Mouse (Mus musculus) hindbrain, postnatal 0 days (tissue): Measurements from ENCODE around the gene Arhgap31. TPM values are rescaled to one million over a fixed set of nuclear protein-coding genes. Genes with fewer than 3 reads are reported as not detected.

ENCODE experiments used
- ATAC-seq: fragments of 200-750 bp; cut with Nextera tagmentation; 2 replicates; pipeline ENCODE4 v1.8.0; 2017; ENCODE audit warnings: mild to moderate bottlenecking, moderate TSS enrichment, moderate library complexity
- DNase-seq: peaks from one replicate; pipeline ENCODE4 v3.0.0-alpha.2; 2015; ENCODE audit warnings: low spot score
- H3K27ac ChIP-seq: fragments of 300-500 bp; sonication (generic); 2 replicates; pipeline ENCODE4 v1.5.1; 2014; ENCODE audit warnings: mild to moderate bottlenecking
- H3K27me3 ChIP-seq: fragments of 300-500 bp; sonication (generic); 2 replicates; pipeline ENCODE4 v1.6.1; 2014; ENCODE audit warnings: low read length, mixed read lengths; ENCODE audit not compliant: insufficient read depth
- H3K36me3 ChIP-seq: fragments of 300-500 bp; sonication (generic); 2 replicates; pipeline ENCODE4 v1.6.1; 2014; ENCODE audit warnings: low read length, mixed read lengths; ENCODE audit not compliant: insufficient read depth
- H3K4me1 ChIP-seq: fragments of 300-500 bp; sonication (generic); 2 replicates; pipeline ENCODE4 v1.6.1; 2014; ENCODE audit warnings: antibody characterized with exemption, low read length, mixed read lengths; ENCODE audit not compliant: insufficient read depth
- H3K4me2 ChIP-seq: fragments of 300-500 bp; sonication (generic); 2 replicates; pipeline ENCODE4 v1.6.1; 2014; ENCODE audit warnings: low read depth, mild to moderate bottlenecking, low read length, moderate library complexity, mixed read lengths
- H3K4me3 ChIP-seq: fragments of 300-500 bp; sonication (generic); 2 replicates; pipeline ENCODE4 v1.5.1; 2014; ENCODE audit warnings: low read length
- H3K9ac ChIP-seq: fragments of 300-500 bp; sonication (generic); replicated peaks from 2 replicates; pipeline ENCODE4 v1.6.1; 2014; ENCODE audit warnings: mild to moderate bottlenecking, low read length, moderate library complexity, mixed read lengths
- H3K9me3 ChIP-seq: fragments of 300-500 bp; sonication (generic); 2 replicates; pipeline ENCODE4 v1.6.1; 2016; ENCODE audit warnings: low read length, mixed read lengths
- CTCF ChIP-seq: IDR thresholded peaks from 2 replicates; pipeline ENCODE4 v1.5.1; 2016; ENCODE audit warnings: antibody characterized with exemption, control low read depth, low read depth
- WGBS: fragments of 180-500 bp; shearing (Covaris S2); extraction: QIAGEN DNeasy Blood & Tissue Kit; methylation state at CpG from one replicate; pipeline ENCODE4 v1.1.7; 2014; 5-methylcytosine and 5-hydroxymethylcytosine counted together
- polyA plus RNA-seq: library from polyadenylated mRNA; unstranded; fragments of >200 nt; fragmentation: Nextera tagmentation; extraction: Ambion mirVana; gene quantifications from 2 replicates; pipeline ENCODE4 v1.2.1, GENCODE M21; 2015
- total RNA-seq: library from RNA; depleted of rRNA; stranded (reverse); fragments of >200 nt; gene quantifications from 2 replicates; pipeline ENCODE4 v1.2.3, GENCODE M21; 2014

Arhgap31 gene
- total and polyA plus RNA-seq, 2 experiments from 2014 or later, result 4.6 to 12.7 TPM

DNA sequence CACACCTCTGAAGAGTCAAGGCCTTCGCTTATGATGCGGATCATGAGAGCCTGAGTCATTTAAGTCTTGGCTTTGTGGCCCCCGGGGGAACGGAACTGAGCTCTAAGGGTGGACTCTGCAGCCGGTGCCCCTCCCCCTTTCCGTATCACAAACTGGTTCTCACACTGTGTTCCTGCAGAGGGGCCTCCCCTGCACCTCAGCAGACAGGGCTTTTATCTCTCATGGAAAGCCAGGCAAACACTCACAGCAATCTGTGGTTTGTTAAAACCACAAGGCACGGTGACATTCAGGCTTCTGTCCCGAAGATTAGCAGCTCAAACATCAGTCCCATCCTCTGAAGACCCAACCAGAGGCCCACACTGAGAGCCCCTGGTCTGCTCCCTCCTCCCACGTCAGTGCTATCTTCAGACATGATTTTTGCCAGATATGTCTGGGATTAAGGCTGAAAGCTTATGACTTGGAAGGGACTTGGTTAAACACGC, 59.6 kb downstream of the Arhgap31 start:
- no peaks in the 10 kb centered on the region for H3K9me3 ChIP-seq
- TF ChIP-seq CTCF, result no peak
- H3K9ac ChIP-seq, result no peak overlapping the region
- no peaks in the 10 kb centered on the region for H3K36me3 ChIP-seq
- H3K4me3 ChIP-seq, result no peak overlapping the region
- H3K27me3 ChIP-seq, result no peaks in the 10 kb centered on the region
- 52% methylated on average over 10 of the region's 10 CpGs for WGBS
- no peak overlapping the region; the same call in 1 of the 2 replicates for H3K27ac ChIP-seq
- DNase-seq (no peak), ATAC-seq (no peak)
- H3K4me1 ChIP-seq, result no peaks in the 10 kb centered on the region
- no peak overlapping the region for H3K4me2 ChIP-seq

DNA sequence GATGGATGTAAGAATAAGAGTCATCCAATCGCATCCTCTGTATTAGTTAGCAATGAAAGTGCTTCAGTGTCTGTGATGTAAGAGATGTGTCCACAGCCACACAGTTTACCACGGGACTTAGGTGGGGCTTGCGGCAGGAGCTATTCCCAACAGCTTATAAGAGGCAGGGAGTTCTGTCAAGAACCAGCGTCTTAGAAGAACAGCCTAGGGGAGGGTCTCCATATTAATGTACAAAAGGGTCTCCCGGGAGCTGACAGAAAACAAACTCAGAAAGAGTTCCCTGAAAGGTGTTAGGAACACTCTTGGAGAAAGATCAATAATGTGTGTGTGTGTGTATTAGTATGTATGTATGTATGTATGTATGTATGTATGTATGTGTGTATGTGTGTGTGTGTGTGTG, 60.4 kb downstream of the Arhgap31 start:
- Histone ChIP-seq H3K9me3 (no peaks in the 10 kb centered on the region), H3K4me1 (no peaks in the 10 kb centered on the region), H3K27ac (no peak overlapping the region), H3K4me2 (no peak overlapping the region), H3K27me3 (no peaks in the 10 kb centered on the region), H3K9ac (no peak overlapping the region), H3K4me3 (no peak overlapping the region), H3K36me3 (no peaks in the 10 kb centered on the region)
- DNase-seq (no peak), ATAC-seq (no peak)
- 82% methylated on average over 5 of the region's 5 CpGs for WGBS
- TF ChIP-seq CTCF, result no peak

DNA sequence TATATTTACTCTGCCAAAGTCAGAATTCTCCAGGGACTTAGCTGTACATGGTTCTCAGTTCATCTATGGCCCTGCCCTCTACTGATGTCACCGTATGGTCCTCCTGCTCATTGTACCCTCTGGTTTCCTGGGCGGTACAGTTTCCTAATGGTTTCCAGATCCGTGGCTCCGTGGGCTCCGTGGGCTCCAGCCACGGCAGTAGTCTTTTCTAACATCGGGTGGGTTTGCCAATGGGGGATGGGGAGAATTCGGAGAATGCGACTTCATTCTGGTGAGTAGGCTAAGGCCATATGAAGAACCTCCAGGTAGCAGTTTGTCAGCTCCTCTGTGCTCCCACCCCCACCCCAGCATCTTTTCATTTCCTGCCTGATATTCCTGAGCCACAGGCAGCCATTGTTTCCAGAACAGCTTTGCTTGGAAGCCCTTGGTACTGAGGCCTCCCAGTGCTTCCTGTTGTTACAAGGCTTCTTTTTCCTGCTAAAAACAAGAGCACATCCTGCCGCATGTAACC, 61.3 kb downstream of the Arhgap31 start:
- 81% methylated on average over 10 of the region's 10 CpGs for WGBS
- DNase-seq, result no peak
- no peak overlapping the region for H3K27ac ChIP-seq

DNA sequence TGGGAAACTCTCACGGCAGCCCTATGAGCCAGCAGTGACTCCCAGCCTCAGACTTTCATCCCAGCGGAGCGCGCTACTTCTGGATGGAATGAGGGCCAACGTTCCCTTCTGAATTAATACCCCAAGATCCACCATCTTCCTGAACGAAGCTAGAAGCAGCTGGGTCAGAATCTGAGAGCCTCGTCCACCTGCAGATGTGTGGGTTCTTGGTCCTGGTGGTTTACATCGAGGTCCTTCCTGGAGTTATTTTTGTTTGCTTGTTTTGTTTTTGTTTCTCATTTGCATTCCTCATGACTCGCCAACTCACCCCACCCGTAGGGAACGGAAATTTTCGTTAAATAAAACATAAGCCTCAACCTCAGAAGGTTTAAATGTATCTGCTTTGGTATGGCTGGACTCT, 61.8 kb downstream of the Arhgap31 start:
- no peak for TF ChIP-seq CTCF
- Histone ChIP-seq H3K4me2 (no peak overlapping the region), H3K27me3 (no peaks in the 10 kb centered on the region), H3K9ac (no peak overlapping the region), H3K4me1 (no peaks in the 10 kb centered on the region), H3K9me3 (no peaks in the 10 kb centered on the region), H3K27ac (no peak overlapping the region), H3K36me3 (no peaks in the 10 kb centered on the region), H3K4me3 (no peak overlapping the region)
- WGBS, result 86% methylated on average over 12 of the region's 12 CpGs
- DNase-seq (no peak), ATAC-seq (no peak)

More for the DNA sequence above, 61.3 kb downstream of the Arhgap31 start:
- H3K36me3 ChIP-seq, result no peaks in the 10 kb centered on the region
- no peak overlapping the region for H3K4me3 ChIP-seq
- H3K9me3 ChIP-seq, result no peaks in the 10 kb centered on the region
- no peaks in the 10 kb centered on the region for H3K27me3 ChIP-seq
- no peaks in the 10 kb centered on the region for H3K4me1 ChIP-seq
- ATAC-seq, result no peak
- H3K4me2 ChIP-seq, result no peak overlapping the region
- TF ChIP-seq CTCF, result no peak
- H3K9ac ChIP-seq, result no peak overlapping the region

DNA sequence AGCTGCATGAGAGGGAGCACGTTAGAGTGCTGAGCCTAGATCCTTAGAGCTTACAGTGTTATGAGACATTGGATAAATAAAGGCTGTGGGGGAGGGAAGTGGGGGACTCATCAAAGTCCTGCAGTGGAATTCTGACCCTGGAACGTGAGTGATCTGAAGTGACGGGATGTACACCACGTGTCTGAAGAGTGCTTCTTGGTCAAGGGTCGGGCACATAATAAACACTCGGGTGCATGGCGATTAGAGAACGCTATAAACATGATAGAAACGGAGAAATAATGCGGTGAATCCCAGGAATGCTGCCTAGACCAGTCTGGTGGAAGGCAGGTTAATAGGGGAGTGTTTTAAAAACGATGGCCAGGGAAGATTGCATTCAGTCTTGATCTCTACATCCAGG, 63.6 kb downstream of the Arhgap31 start:
- TF ChIP-seq CTCF, result no peak
- H3K9me3 ChIP-seq, result no peaks in the 10 kb centered on the region
- H3K9ac ChIP-seq, result no peak overlapping the region
- 84% methylated on average over 11 of the region's 11 CpGs for WGBS
- no peak for DNase-seq
- no peaks in the 10 kb centered on the region for H3K4me1 ChIP-seq
- H3K27me3 ChIP-seq, result no peaks in the 10 kb centered on the region
- ATAC-seq, result no peak
- H3K4me2 ChIP-seq, result no peak overlapping the region
- H3K4me3 ChIP-seq, result no peak overlapping the region
- H3K27ac ChIP-seq, result no peak overlapping the region
- H3K36me3 ChIP-seq, result no peaks in the 10 kb centered on the region

DNA sequence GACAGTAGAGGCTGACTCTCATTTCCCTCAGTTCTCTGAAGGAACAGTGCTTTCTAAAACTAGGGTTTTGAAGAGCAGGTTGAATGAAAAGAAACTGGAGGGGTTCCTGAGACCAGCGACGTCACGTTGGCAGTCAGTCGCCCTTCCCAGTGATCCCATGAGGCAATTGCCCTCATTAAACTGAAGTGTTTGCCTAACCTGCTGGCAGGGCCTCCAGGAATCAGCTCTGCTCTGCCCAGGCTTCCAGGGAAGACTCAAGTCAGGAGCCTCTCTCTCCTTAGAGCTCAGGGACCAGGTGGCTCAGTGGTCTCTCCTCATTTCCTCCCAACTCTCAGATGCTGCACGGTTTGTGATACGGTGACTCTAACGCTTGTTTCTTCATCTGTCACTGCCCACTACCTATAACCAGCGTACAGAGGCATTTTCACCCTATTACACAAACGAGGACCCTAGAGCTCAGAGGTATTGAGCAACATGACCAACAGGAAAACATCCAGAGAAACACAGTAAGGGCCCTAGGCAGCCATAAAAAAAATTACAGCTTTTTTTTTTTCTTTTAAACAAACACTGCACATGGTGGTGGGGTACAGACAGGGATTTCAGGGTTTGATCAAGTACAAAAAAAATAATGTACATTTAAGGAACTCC, 64.2 kb downstream of the Arhgap31 start:
- no peaks in the 10 kb centered on the region for H3K27me3 ChIP-seq
- WGBS, result 77% methylated on average over 9 of the region's 9 CpGs
- no peaks in the 10 kb centered on the region for H3K36me3 ChIP-seq
- H3K9me3 ChIP-seq, result no peaks in the 10 kb centered on the region
- no peak overlapping the region for H3K9ac ChIP-seq
- ATAC-seq (no peak), DNase-seq (no peak)
- H3K4me1 ChIP-seq, result no peaks in the 10 kb centered on the region
- H3K4me3 ChIP-seq, result no peak overlapping the region
- TF ChIP-seq CTCF, result no peak
- no peak overlapping the region for H3K27ac ChIP-seq
- H3K4me2 ChIP-seq, result no peak overlapping the region

DNA sequence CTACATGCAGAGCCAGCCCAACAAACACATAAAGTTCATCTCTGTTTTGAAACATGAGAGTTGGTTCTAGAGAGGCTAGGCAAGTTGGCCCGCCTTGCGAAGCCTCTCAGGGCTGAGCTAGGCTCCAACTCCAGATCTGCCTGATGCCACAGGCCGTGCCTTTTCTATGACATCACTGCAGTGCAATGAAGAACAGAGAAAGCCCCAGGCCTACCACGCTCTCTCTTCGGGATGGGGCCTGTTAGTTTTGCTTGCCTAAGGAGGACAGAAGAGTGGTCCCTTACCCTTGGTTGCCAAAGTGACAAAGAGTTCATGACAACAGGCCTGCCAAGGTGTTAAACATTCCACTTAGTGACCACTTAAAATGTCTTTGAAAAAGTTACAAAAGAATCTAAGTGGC, 64.9 kb downstream of the Arhgap31 start:
- no peak overlapping the region for H3K4me2 ChIP-seq
- no peaks in the 10 kb centered on the region for H3K36me3 ChIP-seq
- no peaks in the 10 kb centered on the region for H3K4me1 ChIP-seq
- H3K9ac ChIP-seq, result no peak overlapping the region
- 89% methylated on average over 5 of the region's 5 CpGs for WGBS
- no peak for TF ChIP-seq CTCF
- ATAC-seq (no peak), DNase-seq (no peak)
- H3K27ac ChIP-seq, result no peak overlapping the region
- H3K27me3 ChIP-seq, result no peaks in the 10 kb centered on the region
- H3K4me3 ChIP-seq, result no peak overlapping the region
- H3K9me3 ChIP-seq, result no peaks in the 10 kb centered on the region
